Mouse (Mus musculus) kidney, adult 18-20 months (tissue): ENCODE results near the gene Capn3.

Source experiments
- DNase-seq: peaks from one replicate; pipeline ENCODE4 v3.0.0; 2021

Capn3 gene

GRCm38 (mm10) chr2:120482506-120483389 is 26.9 kb downstream of the Capn3 start:
- peak; percentile 27 for DNase-seq

- no peak for DNase-seq
These were observed 28.4 kb downstream of the Capn3 start for GRCm38 (mm10) chr2:120484241-120484640.

- DNase-seq, result no peak
These were observed 37.4 kb downstream of the Capn3 start for GRCm38 (mm10) chr2:120493254-120493653.

- DNase-seq, result no peak
These were observed 40.7 kb downstream of the Capn3 start for GRCm38 (mm10) chr2:120496511-120496910.

GRCm38 (mm10) chr2:120499971-120500471 is 44.2 kb downstream of the Capn3 start:
- DNase-seq, result no peak

GRCm38 (mm10) chr2:120501136-120501918 is 45.5 kb downstream of the Capn3 start:
- DNase-seq, result no peak

- DNase-seq, result no peak
These were observed 46.2 kb downstream of the Capn3 start for GRCm38 (mm10) chr2:120501931-120502604.

- DNase-seq, result peak; percentile 26
These were observed 46.8 kb downstream of the Capn3 start for GRCm38 (mm10) chr2:120502605-120502990.

- no peak for DNase-seq
These were observed 47.3 kb downstream of the Capn3 start for GRCm38 (mm10) chr2:120503094-120503493.

- DNase-seq, result no peak
These were observed 48.2 kb downstream of the Capn3 start for GRCm38 (mm10) chr2:120503992-120504391.

GRCm38 (mm10) chr2:120514181-120514580 is 58.4 kb downstream of the Capn3 start:
- no peak for DNase-seq

- no peak for DNase-seq
These were observed 62.9 kb downstream of the Capn3 start for GRCm38 (mm10) chr2:120518547-120519210.

- no peak for DNase-seq
These were observed 71.0 kb downstream of the Capn3 start for GRCm38 (mm10) chr2:120526771-120527170.

- DNase-seq, result no peak
These were observed 73.7 kb downstream of the Capn3 start for GRCm38 (mm10) chr2:120529531-120529930.

- no peak for DNase-seq
These were observed 75.4 kb downstream of the Capn3 start for GRCm38 (mm10) chr2:120531223-120531622.

- peak; percentile 6 for DNase-seq
These were observed 83.5 kb downstream of the Capn3 start for GRCm38 (mm10) chr2:120539333-120539732.

GRCm38 (mm10) chr2:120539778-120540208 is 84.0 kb downstream of the Capn3 start:
- DNase-seq, result peak; percentile 72

- no peak for DNase-seq
These were observed 88.9 kb downstream of the Capn3 start for GRCm38 (mm10) chr2:120544732-120545131.
